Mouse (Mus musculus) intestine, embryonic 16.5 days (tissue): ENCODE data around the gene Slc41a2. TPM values are rescaled to one million over a fixed set of nuclear protein-coding genes. Genes with fewer than 3 reads are reported as not detected.

Experiments used
- ATAC-seq: fragments of 200-750 bp; cut with Nextera tagmentation; 2 replicates; pipeline ENCODE4 v1.8.0; 2017; ENCODE audit warnings: moderate TSS enrichment, moderate library complexity
- H3K27ac ChIP-seq: fragments of 300-500 bp; sonication (generic); 2 replicates; pipeline ENCODE4 v1.5.1; 2014; ENCODE audit warnings: mild to moderate bottlenecking, low read length
- H3K27me3 ChIP-seq: fragments of 300-500 bp; sonication (generic); replicated peaks from 2 replicates; pipeline ENCODE4 v1.6.1; 2014; ENCODE audit warnings: low read length, control low read depth, mixed read lengths; ENCODE audit not compliant: control insufficient read depth, insufficient read depth
- H3K36me3 ChIP-seq: fragments of 300-500 bp; sonication (generic); 2 replicates; pipeline ENCODE4 v1.6.1; 2014; ENCODE audit warnings: low read length, control low read depth; ENCODE audit not compliant: control insufficient read depth, insufficient read depth
- H3K4me1 ChIP-seq: fragments of 300-500 bp; sonication (generic); 2 replicates; pipeline ENCODE4 v1.6.1; 2014; ENCODE audit warnings: low read length, control low read depth, mixed read lengths; ENCODE audit not compliant: control insufficient read depth, insufficient read depth
- H3K4me2 ChIP-seq: fragments of 300-500 bp; sonication (generic); 2 replicates; pipeline ENCODE4 v1.6.1; 2014; ENCODE audit warnings: low read depth, low read length, control low read depth
- H3K4me3 ChIP-seq: fragments of 300-500 bp; sonication (generic); 2 replicates; pipeline ENCODE4 v1.5.1; 2014; ENCODE audit warnings: mild to moderate bottlenecking, low read length
- H3K9ac ChIP-seq: fragments of 300-500 bp; sonication (generic); 2 replicates; pipeline ENCODE4 v1.6.1; 2014; ENCODE audit warnings: low read depth, low read length
- H3K9me3 ChIP-seq: fragments of 300-500 bp; sonication (generic); 2 replicates; pipeline ENCODE4 v1.6.1; 2016; ENCODE audit warnings: low read length, control low read depth; ENCODE audit not compliant: control insufficient read depth
- WGBS: fragments of 180-500 bp; shearing (Covaris S2); extraction: QIAGEN DNeasy Blood & Tissue Kit; methylation state at CpG from one replicate; pipeline ENCODE4 v1.1.7; 2014; 5-methylcytosine and 5-hydroxymethylcytosine counted together
- polyA plus RNA-seq: library from polyadenylated mRNA; unstranded; fragments of >200 nt; fragmentation: Nextera tagmentation; extraction: Ambion mirVana; gene quantifications from 2 replicates; pipeline ENCODE4 v1.2.1, GENCODE M21; 2015

The Slc41a2 gene
- polyA plus RNA-seq, 1 experiment from 2014 or later: 0.71 TPM

DNA sequence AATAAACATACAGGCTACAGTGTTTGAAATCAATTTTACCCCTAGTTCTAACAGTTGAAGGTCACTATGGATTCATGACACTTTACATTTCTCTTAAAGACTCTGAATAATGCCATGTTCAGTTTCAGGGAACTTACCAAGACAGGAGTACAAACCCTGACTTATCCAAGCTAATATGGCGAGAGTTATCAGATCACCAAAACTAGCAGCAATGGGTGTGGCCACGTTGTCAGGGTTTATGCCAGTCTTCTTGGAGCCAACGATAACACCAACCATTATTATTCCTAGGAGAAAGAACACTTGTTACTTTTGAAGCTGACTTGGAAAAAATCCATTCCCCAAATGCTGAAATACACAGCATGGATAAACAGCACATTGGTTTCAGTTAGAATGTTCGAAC, 40.7 kb downstream of the Slc41a2 start:
- Histone ChIP-seq H3K9ac (no peak overlapping the region), H3K27ac (no peak overlapping the region), H3K27me3 (no peaks in the 10 kb centered on the region), H3K4me1 (no peaks in the 10 kb centered on the region), H3K4me2 (no peak overlapping the region), H3K9me3 (no peaks in the 10 kb centered on the region), H3K36me3 (no peaks in the 10 kb centered on the region), H3K4me3 (no peak overlapping the region)
- ATAC-seq: no peak
- WGBS: 65% methylated on average over 4 of the region's 4 CpGs

- no peak overlapping the region for H3K4me2 ChIP-seq
- no peak overlapping the region for H3K27ac ChIP-seq
- no peaks in the 10 kb centered on the region for H3K27me3 ChIP-seq
- no peak overlapping the region for H3K4me3 ChIP-seq
- ATAC-seq: no peak
- H3K9ac ChIP-seq: no peak overlapping the region
- 47% methylated on average over 9 of the region's 9 CpGs for WGBS
- no peaks in the 10 kb centered on the region for H3K4me1 ChIP-seq
- no peaks in the 10 kb centered on the region for H3K36me3 ChIP-seq
- no peaks in the 10 kb centered on the region for H3K9me3 ChIP-seq
These were observed 42.9 kb downstream of the Slc41a2 start for GRCm38 (mm10) chr10:83294746-83295145.

GRCm38 (mm10) chr10:83293352-83293751, 44.3 kb downstream of the Slc41a2 start:
- Histone ChIP-seq H3K27me3 (no peaks in the 10 kb centered on the region), H3K4me2 (no peak overlapping the region), H3K36me3 (no peaks in the 10 kb centered on the region), H3K4me1 (no peaks in the 10 kb centered on the region), H3K9ac (no peak overlapping the region), H3K9me3 (no peaks in the 10 kb centered on the region), H3K4me3 (no peak overlapping the region), H3K27ac (no peak overlapping the region)
- ATAC-seq: no peak
- 86% methylated on average over 9 of the region's 9 CpGs for WGBS

GRCm38 (mm10) chr10:83291731-83292130, 46.0 kb downstream of the Slc41a2 start:
- H3K4me1 ChIP-seq: no peaks in the 10 kb centered on the region

GRCm38 (mm10) chr10:83287828-83288227, 49.9 kb downstream of the Slc41a2 start:
- no peak overlapping the region for H3K9ac ChIP-seq
- H3K4me3 ChIP-seq: no peak overlapping the region
- no peaks in the 10 kb centered on the region for H3K9me3 ChIP-seq
- H3K4me2 ChIP-seq: no peak overlapping the region
- H3K36me3 ChIP-seq: no peaks in the 10 kb centered on the region
- no peak for ATAC-seq
- 64% methylated on average over 6 of the region's 6 CpGs for WGBS
- no peaks in the 10 kb centered on the region for H3K4me1 ChIP-seq
- H3K27ac ChIP-seq: no peak overlapping the region
- no peaks in the 10 kb centered on the region; the same call in 1 of the 2 replicates for H3K27me3 ChIP-seq

More at GRCm38 (mm10) chr10:83291731-83292130, 46.0 kb downstream of the Slc41a2 start:
- H3K4me2 ChIP-seq: no peak overlapping the region
- no peak overlapping the region for H3K9ac ChIP-seq
- 80% methylated on average over 11 of the region's 11 CpGs for WGBS
- no peaks in the 10 kb centered on the region for H3K9me3 ChIP-seq
- no peak overlapping the region for H3K27ac ChIP-seq
- ATAC-seq: no peak
- H3K4me3 ChIP-seq: no peak overlapping the region
- H3K36me3 ChIP-seq: no peaks in the 10 kb centered on the region
- H3K27me3 ChIP-seq: no peaks in the 10 kb centered on the region; the same call in 1 of the 2 replicates

DNA sequence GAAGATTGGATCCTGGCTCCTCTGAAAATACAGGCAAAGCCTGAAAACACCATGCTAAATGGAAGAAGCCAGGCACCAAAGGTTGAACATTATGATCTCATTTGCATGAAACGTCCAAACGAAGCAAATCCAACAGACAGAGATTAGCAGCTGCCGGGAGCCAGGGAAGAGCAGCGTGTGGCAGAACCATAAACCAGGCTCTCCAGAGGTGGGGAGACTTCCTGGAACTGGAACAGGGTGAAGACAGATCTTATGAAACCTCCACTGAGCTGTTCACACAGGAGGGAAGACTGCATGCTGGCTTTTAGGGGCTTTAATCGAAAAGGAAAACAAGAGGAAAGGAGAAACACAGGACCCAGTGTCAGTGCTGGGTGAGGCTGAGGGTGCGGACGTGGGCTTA, 51.3 kb downstream of the Slc41a2 start:
- no peak overlapping the region for H3K4me3 ChIP-seq
- ATAC-seq: no peak
- 46% methylated on average over 7 of the region's 7 CpGs for WGBS

GRCm38 (mm10) chr10:83285724-83286256, 51.9 kb downstream of the Slc41a2 start:
- ATAC-seq: no peak
- no peaks in the 10 kb centered on the region for H3K36me3 ChIP-seq
- no peaks in the 10 kb centered on the region; the same call in 1 of the 2 replicates for H3K27me3 ChIP-seq
- H3K4me3 ChIP-seq: no peak overlapping the region
- 80% methylated on average over 7 of the region's 7 CpGs for WGBS
- no peaks in the 10 kb centered on the region for H3K4me1 ChIP-seq
- H3K27ac ChIP-seq: no peak overlapping the region
- no peak overlapping the region for H3K4me2 ChIP-seq
- no peak overlapping the region for H3K9ac ChIP-seq
- no peaks in the 10 kb centered on the region for H3K9me3 ChIP-seq

More for the DNA sequence above, 51.3 kb downstream of the Slc41a2 start:
- Histone ChIP-seq H3K9ac (no peak overlapping the region), H3K9me3 (no peaks in the 10 kb centered on the region), H3K27me3 (no peaks in the 10 kb centered on the region; the same call in 1 of the 2 replicates), H3K4me1 (no peaks in the 10 kb centered on the region), H3K36me3 (no peaks in the 10 kb centered on the region), H3K27ac (no peak overlapping the region), H3K4me2 (no peak overlapping the region)

DNA sequence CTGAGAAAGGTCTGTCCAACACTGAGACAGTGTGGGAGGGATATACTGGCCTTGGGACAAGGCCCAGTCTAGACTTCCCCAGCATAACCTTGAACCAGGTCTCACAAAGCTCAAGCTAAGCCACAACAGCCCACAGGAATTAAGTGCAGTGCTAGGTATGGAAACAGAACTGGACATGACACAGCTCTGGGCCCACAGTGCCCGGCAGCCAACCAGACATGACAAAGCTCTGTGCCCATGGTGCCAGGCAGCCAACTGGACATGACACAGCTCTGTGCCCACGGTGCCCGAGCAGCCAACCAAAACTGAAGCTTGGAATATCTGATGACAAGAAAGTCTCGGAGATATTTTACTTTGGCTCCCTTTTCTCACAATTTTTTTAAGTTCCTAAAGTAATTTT, 52.8 kb downstream of the Slc41a2 start:
- Histone ChIP-seq H3K4me2 (no peak overlapping the region), H3K9ac (no peak overlapping the region), H3K9me3 (no peaks in the 10 kb centered on the region), H3K36me3 (no peaks in the 10 kb centered on the region), H3K4me1 (no peaks in the 10 kb centered on the region), H3K27me3 (no peaks in the 10 kb centered on the region; the same call in 1 of the 2 replicates), H3K4me3 (no peak overlapping the region), H3K27ac (no peak overlapping the region)
- no peak for ATAC-seq
- WGBS: 86% methylated on average over 4 of the region's 4 CpGs

- Histone ChIP-seq H3K27ac (no peak overlapping the region), H3K9me3 (no peaks in the 10 kb centered on the region), H3K9ac (no peak overlapping the region), H3K4me1 (no peaks in the 10 kb centered on the region), H3K4me2 (no peak overlapping the region), H3K27me3 (0 out of 2 replicates have a peak, but pooled peaks cover 2% of the 10 kb centered on the region), H3K36me3 (no peaks in the 10 kb centered on the region), H3K4me3 (no peak overlapping the region)
- WGBS: 72% methylated on average over 13 of the region's 13 CpGs
- ATAC-seq: no peak
These were observed 71.0 kb downstream of the Slc41a2 start for GRCm38 (mm10) chr10:83266731-83267130.

DNA sequence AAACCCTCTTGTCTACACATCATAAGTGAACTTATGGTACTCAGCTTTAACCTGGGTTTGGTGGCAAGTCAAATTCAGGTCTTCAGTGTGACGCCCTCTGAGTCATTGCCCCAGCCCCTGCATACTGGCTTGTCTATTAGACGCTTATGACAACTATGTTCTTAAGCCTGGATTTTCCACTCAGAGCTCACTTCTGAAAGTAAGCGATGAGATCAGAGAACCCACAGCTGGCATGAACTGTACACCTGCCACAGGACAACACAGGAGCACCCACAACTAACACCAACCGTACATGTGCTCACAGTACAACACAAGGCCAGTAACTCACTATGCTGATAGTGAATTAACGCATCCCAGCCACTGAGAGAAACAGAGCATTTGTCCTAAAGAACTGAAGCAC, 71.4 kb downstream of the Slc41a2 start:
- Histone ChIP-seq H3K9ac (no peak overlapping the region), H3K4me3 (no peak overlapping the region), H3K4me1 (no peaks in the 10 kb centered on the region), H3K27me3 (0 out of 2 replicates have a peak, but pooled peaks cover 2% of the 10 kb centered on the region), H3K36me3 (no peaks in the 10 kb centered on the region), H3K9me3 (no peaks in the 10 kb centered on the region), H3K27ac (no peak overlapping the region), H3K4me2 (no peak overlapping the region)
- 91% methylated on average over 5 of the region's 5 CpGs for WGBS
- no peak for ATAC-seq
